Mouse (Mus musculus) gastrocnemius, postnatal 4 days (tissue): ENCODE measurements around the gene 2010300C02Rik. TPM values are rescaled to one million over a fixed set of nuclear protein-coding genes. Genes with fewer than 3 reads are reported as not detected.

Experiments
- DNase-seq, 2 experiments: peaks; one replicate each; pipeline ENCODE4 v3.0.0; 2021 to 2022; ENCODE audit warnings: low spot score in 2 of 2, mixed read lengths in 2 of 2
- total RNA-seq, 2 experiments: library from RNA; stranded (reverse); gene quantifications; 2 replicates each; pipeline ENCODE4 v1.2.3; 2021

2010300C02Rik gene
- total RNA-seq, 2 experiments from 2014 or later = 0.59 to 0.65 TPM

DNA sequence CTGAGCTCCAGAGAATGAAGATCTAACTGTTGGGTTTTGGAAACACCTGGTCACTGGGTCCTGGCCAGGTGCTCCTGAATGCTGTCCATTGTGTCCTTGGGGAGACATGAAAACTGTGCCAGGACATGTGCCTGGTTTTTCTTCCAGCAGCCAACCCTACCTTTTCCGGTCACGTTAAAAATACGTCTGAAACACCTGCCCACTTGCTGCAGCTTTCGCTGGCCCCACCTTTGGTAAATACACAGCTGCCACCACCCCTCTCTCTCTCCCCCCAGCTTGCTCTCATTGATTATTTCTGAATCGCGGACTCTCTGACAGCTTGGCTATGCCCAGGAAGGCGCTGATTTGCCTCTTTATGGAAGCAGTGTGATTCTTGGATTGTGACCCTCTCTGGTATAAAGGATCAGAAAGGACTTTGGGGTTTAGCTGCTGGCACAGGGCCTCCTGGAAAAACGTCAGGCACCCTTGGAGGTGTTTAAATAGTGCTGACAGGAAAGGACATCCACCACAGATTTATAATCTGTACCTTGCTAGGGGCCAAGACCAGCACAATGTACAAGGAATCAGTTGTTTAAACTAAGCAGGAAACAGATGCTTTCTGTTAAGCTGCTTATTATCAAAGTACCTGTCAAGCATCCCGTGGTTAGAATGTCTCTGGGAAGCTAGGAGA, 136.0 kb downstream of the 2010300C02Rik start:
- DNase-seq = no peak

DNA sequence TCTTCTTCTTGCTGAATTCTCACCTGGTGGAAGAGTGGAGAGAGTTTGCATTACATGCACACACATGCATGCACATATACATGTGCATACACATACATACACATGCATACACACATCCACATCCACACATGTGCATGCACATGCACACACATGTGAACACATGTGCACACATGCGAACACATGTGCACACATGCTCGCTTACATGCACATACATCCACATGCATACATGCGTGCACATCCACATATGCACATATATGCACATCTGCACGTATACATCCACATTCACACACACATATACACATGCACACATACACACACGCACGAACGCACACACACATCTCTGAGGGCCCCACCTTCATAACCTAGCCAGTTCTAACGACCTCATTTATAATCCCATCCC, 136.7 kb downstream of the 2010300C02Rik start:
- DNase-seq = no peak

DNA sequence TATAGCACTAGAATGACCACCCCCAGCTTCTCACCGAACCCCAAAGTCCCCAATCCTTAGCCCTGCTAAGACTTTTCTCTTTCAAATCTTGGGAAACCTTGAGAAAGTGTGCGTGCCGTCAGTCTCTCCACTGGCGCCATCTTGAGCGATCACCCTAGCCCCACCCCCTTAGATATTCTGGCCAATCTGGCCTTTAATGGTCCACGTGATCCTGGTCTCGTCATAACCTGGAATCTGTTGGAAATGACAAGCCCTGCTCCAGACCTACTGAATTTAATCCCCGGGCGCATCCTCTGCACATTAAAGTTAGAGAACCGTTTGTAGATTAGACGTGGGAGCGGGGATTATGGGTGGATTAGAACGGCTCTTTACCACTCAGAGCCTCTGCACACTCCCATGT, 140.2 kb downstream of the 2010300C02Rik start:
- DNase-seq = no peak

DNA sequence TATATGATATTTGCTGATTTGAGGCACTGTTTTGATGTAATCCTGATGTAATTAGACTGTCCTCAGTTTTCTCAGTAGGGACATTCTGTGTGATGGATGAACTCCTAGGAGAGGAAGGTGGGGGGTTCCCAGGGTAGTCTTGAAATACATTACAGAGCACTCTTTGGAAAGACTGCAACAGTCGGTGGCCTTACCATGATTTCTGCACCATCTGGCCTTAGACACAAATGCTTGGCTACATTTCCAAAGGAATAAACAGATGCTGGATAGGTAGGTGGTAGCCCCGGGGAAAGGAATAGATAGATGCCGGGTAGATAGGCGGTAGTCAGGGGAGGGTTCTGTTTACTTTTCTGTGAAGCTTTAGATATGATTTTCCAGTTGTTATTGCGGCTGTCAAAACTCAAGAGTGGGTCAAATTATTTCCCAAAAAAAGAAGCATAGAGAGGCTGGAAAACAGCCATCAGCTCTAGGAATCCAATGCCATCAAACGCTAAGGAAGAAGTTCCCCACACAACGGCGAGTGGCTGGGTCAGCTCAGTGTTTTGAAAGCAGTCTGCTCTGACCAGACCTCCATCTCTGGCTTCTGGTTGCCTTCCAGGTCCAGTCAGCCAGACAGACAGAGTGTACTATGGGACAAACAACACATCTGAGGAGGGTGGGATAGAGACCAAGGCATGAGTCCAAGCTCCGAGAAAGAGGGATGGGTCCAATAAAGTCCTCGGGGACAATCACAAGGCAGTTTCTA, 147.2 kb downstream of the 2010300C02Rik start:
- no peak for DNase-seq

DNA sequence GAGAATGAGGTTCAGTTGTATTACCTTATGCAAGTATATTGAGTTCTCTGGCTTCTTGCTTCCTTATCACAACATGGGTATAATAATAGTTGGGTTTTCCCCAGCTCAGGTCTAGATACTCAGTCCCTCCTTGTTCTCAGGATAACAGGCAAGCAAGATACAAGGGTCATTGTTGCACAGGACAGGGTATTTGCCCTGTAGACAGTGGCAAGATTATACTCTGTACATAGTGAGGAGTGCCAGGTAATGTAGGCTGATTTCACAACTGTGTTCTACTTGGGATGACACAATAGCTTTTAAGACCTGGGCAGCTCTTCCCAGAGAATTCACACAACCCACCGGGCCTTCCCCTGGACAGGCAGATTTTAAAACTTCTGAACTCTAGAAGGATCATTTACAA, 151.5 kb downstream of the 2010300C02Rik start:
- DNase-seq = no peak

DNA sequence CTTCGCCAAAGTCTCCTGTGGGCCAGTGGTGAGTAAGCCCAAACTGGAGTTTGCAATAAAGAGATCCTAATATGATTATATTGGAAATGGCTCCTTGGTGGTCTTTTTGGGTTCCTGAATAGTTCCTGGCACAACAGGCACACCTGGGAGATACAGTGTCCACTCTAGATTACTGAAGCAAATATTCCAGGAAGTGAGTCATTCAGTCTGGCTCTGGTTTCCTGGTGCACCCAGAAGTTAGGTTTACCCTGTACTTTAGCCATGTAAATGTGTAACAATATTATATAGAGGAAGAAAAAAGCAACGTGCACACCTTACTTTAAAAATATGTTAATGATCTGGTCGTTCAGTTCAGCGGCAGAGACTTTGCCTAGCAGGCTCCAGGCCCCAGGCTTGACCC, 153.1 kb downstream of the 2010300C02Rik start:
- no peak for DNase-seq

DNA sequence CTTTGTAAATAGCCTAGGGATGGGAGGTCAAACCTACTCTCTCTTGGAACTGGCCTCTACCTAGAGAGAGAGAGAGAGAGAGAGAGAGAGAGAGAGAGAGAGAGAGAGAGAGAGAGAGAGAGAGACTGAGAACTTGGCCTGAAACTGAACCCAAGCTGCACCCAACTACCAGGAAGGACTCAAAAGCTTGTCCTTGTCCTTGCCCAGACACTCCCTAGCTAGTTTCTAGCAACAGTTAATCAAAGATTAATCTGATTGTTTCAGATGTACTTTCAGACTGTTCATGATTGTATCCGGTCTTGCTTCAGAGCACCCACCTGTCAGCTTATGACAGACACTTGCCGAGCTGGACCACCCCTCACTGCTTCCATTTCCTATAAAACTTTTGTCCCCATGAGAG, 153.5 kb downstream of the 2010300C02Rik start:
- no peak for DNase-seq

DNA sequence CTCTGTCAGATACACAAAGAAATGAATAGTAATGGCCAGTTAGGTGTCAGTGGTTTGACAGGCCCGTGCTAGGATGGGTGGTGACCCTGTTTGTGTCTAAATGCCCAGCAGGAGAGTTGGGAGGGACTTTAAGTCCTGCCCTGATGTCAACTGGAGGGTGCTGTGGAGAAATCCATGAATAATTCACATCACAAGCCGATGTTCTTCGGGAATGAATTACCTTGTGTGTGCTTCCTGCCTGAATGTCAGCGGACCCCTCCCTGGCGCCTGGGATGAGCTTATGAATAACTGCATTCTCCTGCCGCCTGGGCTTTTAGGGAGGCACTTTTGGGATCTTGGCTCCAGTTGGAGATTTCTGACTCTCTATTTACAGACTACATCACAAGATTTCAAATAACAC, 154.5 kb downstream of the 2010300C02Rik start:
- DNase-seq = no peak

DNA sequence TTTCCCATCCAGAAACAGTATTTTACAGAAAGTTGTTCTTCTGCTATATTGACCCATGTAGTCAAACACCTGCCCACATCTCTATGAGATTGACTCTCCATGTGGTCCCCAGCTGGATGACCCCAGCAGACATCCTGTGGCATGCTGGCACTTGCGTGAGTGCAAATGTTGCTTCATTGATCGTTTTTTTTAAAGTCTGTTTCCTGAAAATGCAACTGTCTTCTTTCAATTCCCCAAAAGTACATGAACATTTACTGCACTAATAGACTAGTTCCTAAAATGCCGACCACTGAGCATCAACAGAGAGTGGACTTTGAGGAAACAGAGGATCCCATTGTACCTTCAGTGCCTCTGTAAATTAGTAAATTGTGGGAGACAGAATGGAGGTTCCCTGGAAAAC, 157.9 kb downstream of the 2010300C02Rik start:
- no peak for DNase-seq

Other genes starting within 250 kb of the 2010300C02Rik start
- 10 to 100 TPM; 11.9 to 12.3 TPM for gene Mgat4a, start 179.1 kb downstream of the 2010300C02Rik start, total RNA-seq
- 1 to 10 TPM; 4.7 to 5.4 TPM for gene Tsga10, start 146.3 kb upstream of the 2010300C02Rik start, total RNA-seq
- gene Lipt1, start 151.7 kb upstream of the 2010300C02Rik start, total RNA-seq = 1 to 10 TPM; 6.8 to 7.4 TPM
- gene Mitd1, start 170.3 kb upstream of the 2010300C02Rik start, total RNA-seq = 1 to 10 TPM; 7.1 to 7.6 TPM
- 100 to 1,000 TPM; 233 to 247 TPM for gene Mrpl30, start 170.4 kb upstream of the 2010300C02Rik start, total RNA-seq
- gene Lyg2, start 196.4 kb upstream of the 2010300C02Rik start, total RNA-seq = not detected
- gene Lyg1, start 237.7 kb upstream of the 2010300C02Rik start, total RNA-seq = not detected